Mouse (Mus musculus): ENCODE data around the gene Zdhhc17. TPM values are rescaled to one million over a fixed set of nuclear protein-coding genes. Genes with fewer than 3 reads are reported as not detected.

Gene Zdhhc17
- polyA plus RNA-seq (2014; fragmentation: Nextera tagmentation; extraction: Ambion mirVana) = 25.0 and 26.3 TPM in 2 replicates

- H3K27ac ChIP-seq (ENCODE audit: low read depth) = peak within 1 kb of the TSS; percentile 98
- no peaks in the 10 kb centered on the region for H3K9me3 ChIP-seq (ENCODE audit: control insufficient read depth, low read length)
- no peaks in the 10 kb centered on the region for H3K27me3 ChIP-seq (replicated peaks; ENCODE audit: control insufficient read depth, insufficient read depth, low read length)
- ATAC-seq (replicated peaks; ENCODE audit: low FRiP score, low TSS enrichment, low read depth) = peak; percentile 92
- no peaks in the 10 kb centered on the region for H3K36me3 ChIP-seq (ENCODE audit: control insufficient read depth, insufficient read depth, low read length)
- under 1% methylated on average over 74 of the region's 112 CpGs for WGBS
- peak within 1 kb of the TSS; percentile 96 for H3K4me2 ChIP-seq (ENCODE audit: low read length)
- DNase-seq (ENCODE audit: low spot score) = peak; percentile 95
- peak within 1 kb of the TSS; percentile 98 for H3K9ac ChIP-seq (ENCODE audit: low read length)
- H3K4me3 ChIP-seq (ENCODE audit: low read depth, low read length) = peak within 1 kb of the TSS; percentile 61
- H3K4me1 ChIP-seq (replicated peaks; ENCODE audit: control insufficient read depth, insufficient read depth, low read length) = peaks cover 2% of the 10 kb centered on the region; the same call in 1 of the 2 replicates
Measured at GRCm38 (mm10) chr10:111009641-111010479, at the start of gene Zdhhc17. TSS of gene Zdhhc17 (minus strand) at chr10:111010140.

- Histone ChIP-seq H3K36me3 (ENCODE audit: control insufficient read depth, insufficient read depth, low read length) (no peaks in the 10 kb centered on the region), H3K9me3 (ENCODE audit: control insufficient read depth, low read length) (no peaks in the 10 kb centered on the region), H3K27me3 (replicated peaks; ENCODE audit: control insufficient read depth, insufficient read depth, low read length) (no peaks in the 10 kb centered on the region), H3K9ac (ENCODE audit: low read length) (no peak overlapping the region), H3K4me3 (ENCODE audit: low read depth, low read length) (no peak overlapping the region), H3K4me1 (replicated peaks; ENCODE audit: control insufficient read depth, insufficient read depth, low read length) (no peaks in the 10 kb centered on the region), H3K27ac (ENCODE audit: low read depth) (no peak overlapping the region), H3K4me2 (ENCODE audit: low read length) (no peak overlapping the region)
- WGBS = 45% methylated on average over 4 of the region's 4 CpGs
- ATAC-seq (replicated peaks; ENCODE audit: low FRiP score, low TSS enrichment, low read depth) = 0 out of 2 replicates have a peak, but pooled peaks have one; percentile 15
- DNase-seq (ENCODE audit: low spot score) = no peak
Measured at GRCm38 (mm10) chr10:111055770-111056169, 45.8 kb upstream of the Zdhhc17 start.

- ATAC-seq (replicated peaks; ENCODE audit: low FRiP score, low TSS enrichment, low read depth) = no peak
- no peak for DNase-seq (ENCODE audit: low spot score)
- H3K27ac ChIP-seq (ENCODE audit: low read depth) = no peak overlapping the region
- no peaks in the 10 kb centered on the region for H3K9me3 ChIP-seq (ENCODE audit: control insufficient read depth, low read length)
- 86% methylated on average over 3 of the region's 3 CpGs for WGBS
- H3K4me1 ChIP-seq (replicated peaks; ENCODE audit: control insufficient read depth, insufficient read depth, low read length) = no peaks in the 10 kb centered on the region
- H3K9ac ChIP-seq (ENCODE audit: low read length) = no peak overlapping the region
- H3K4me3 ChIP-seq (ENCODE audit: low read depth, low read length) = no peak overlapping the region
- H3K36me3 ChIP-seq (ENCODE audit: control insufficient read depth, insufficient read depth, low read length) = no peaks in the 10 kb centered on the region
- no peak overlapping the region for H3K4me2 ChIP-seq (ENCODE audit: low read length)
- no peaks in the 10 kb centered on the region for H3K27me3 ChIP-seq (replicated peaks; ENCODE audit: control insufficient read depth, insufficient read depth, low read length)
Measured at GRCm38 (mm10) chr10:111051606-111052005, 41.7 kb upstream of the Zdhhc17 start.

GRCm38 (mm10) chr10:111050511-111050910 is 40.6 kb upstream of the Zdhhc17 start:
- WGBS = 57% methylated on average over 4 of the region's 4 CpGs
- Histone ChIP-seq H3K4me1 (replicated peaks; ENCODE audit: control insufficient read depth, insufficient read depth, low read length) (no peaks in the 10 kb centered on the region), H3K4me2 (ENCODE audit: low read length) (no peak overlapping the region), H3K36me3 (ENCODE audit: control insufficient read depth, insufficient read depth, low read length) (no peaks in the 10 kb centered on the region), H3K27ac (ENCODE audit: low read depth) (no peak overlapping the region), H3K27me3 (replicated peaks; ENCODE audit: control insufficient read depth, insufficient read depth, low read length) (no peaks in the 10 kb centered on the region), H3K9me3 (ENCODE audit: control insufficient read depth, low read length) (no peaks in the 10 kb centered on the region), H3K9ac (ENCODE audit: low read length) (no peak overlapping the region), H3K4me3 (ENCODE audit: low read depth, low read length) (no peak overlapping the region)
- DNase-seq (ENCODE audit: low spot score) (no peak), ATAC-seq (replicated peaks; ENCODE audit: low FRiP score, low TSS enrichment, low read depth) (no peak)

- no peak overlapping the region for H3K4me2 ChIP-seq (ENCODE audit: low read length)
- H3K4me1 ChIP-seq (replicated peaks; ENCODE audit: control insufficient read depth, insufficient read depth, low read length) = no peaks in the 10 kb centered on the region
- H3K27me3 ChIP-seq (replicated peaks; ENCODE audit: control insufficient read depth, insufficient read depth, low read length) = no peaks in the 10 kb centered on the region
- 71% methylated on average over 3 of the region's 3 CpGs for WGBS
- no peak overlapping the region for H3K27ac ChIP-seq (ENCODE audit: low read depth)
- H3K36me3 ChIP-seq (ENCODE audit: control insufficient read depth, insufficient read depth, low read length) = no peaks in the 10 kb centered on the region
- no peak for DNase-seq (ENCODE audit: low spot score)
- ATAC-seq (replicated peaks; ENCODE audit: low FRiP score, low TSS enrichment, low read depth) = no peak
- H3K9me3 ChIP-seq (ENCODE audit: control insufficient read depth, low read length) = no peaks in the 10 kb centered on the region
- no peak overlapping the region for H3K9ac ChIP-seq (ENCODE audit: low read length)
- H3K4me3 ChIP-seq (ENCODE audit: low read depth, low read length) = no peak overlapping the region
Measured at GRCm38 (mm10) chr10:111050061-111050460, 40.1 kb upstream of the Zdhhc17 start.

- peaks cover 4% of the 10 kb centered on the region; the same call in 1 of the 2 replicates for H3K9me3 ChIP-seq (ENCODE audit: control insufficient read depth, low read length)
- no peak overlapping the region for H3K9ac ChIP-seq (ENCODE audit: low read length)
- ATAC-seq (replicated peaks; ENCODE audit: low FRiP score, low TSS enrichment, low read depth) (no peak), DNase-seq (ENCODE audit: low spot score) (no peak)
- no peak overlapping the region for H3K4me3 ChIP-seq (ENCODE audit: low read depth, low read length)
- H3K36me3 ChIP-seq (ENCODE audit: control insufficient read depth, insufficient read depth, low read length) = no peaks in the 10 kb centered on the region
- H3K27ac ChIP-seq (ENCODE audit: low read depth) = no peak overlapping the region
- WGBS = 74% methylated on average over 7 of the region's 7 CpGs
- H3K27me3 ChIP-seq (replicated peaks; ENCODE audit: control insufficient read depth, insufficient read depth, low read length) = no peaks in the 10 kb centered on the region
- no peak overlapping the region for H3K4me2 ChIP-seq (ENCODE audit: low read length)
- H3K4me1 ChIP-seq (replicated peaks; ENCODE audit: control insufficient read depth, insufficient read depth, low read length) = no peaks in the 10 kb centered on the region
Measured at GRCm38 (mm10) chr10:111047895-111048294, 38.0 kb upstream of the Zdhhc17 start.

- no peak overlapping the region for H3K27ac ChIP-seq (ENCODE audit: low read depth)
- H3K4me2 ChIP-seq (ENCODE audit: low read length) = no peak overlapping the region
- no peaks in the 10 kb centered on the region for H3K4me1 ChIP-seq (replicated peaks; ENCODE audit: control insufficient read depth, insufficient read depth, low read length)
- no peak overlapping the region for H3K4me3 ChIP-seq (ENCODE audit: low read depth, low read length)
- peaks cover 7% of the 10 kb centered on the region; the same call in 1 of the 2 replicates for H3K9me3 ChIP-seq (ENCODE audit: control insufficient read depth, low read length)
- H3K9ac ChIP-seq (ENCODE audit: low read length) = no peak overlapping the region
- DNase-seq (ENCODE audit: low spot score) (no peak), ATAC-seq (replicated peaks; ENCODE audit: low FRiP score, low TSS enrichment, low read depth) (no peak)
- no peaks in the 10 kb centered on the region for H3K27me3 ChIP-seq (replicated peaks; ENCODE audit: control insufficient read depth, insufficient read depth, low read length)
- 69% methylated on average over 7 of the region's 7 CpGs for WGBS
- H3K36me3 ChIP-seq (ENCODE audit: control insufficient read depth, insufficient read depth, low read length) = no peaks in the 10 kb centered on the region
Measured at GRCm38 (mm10) chr10:111040078-111040656, 30.2 kb upstream of the Zdhhc17 start.

GRCm38 (mm10) chr10:111036851-111037250 is 26.9 kb upstream of the Zdhhc17 start:
- Histone ChIP-seq H3K36me3 (ENCODE audit: control insufficient read depth, insufficient read depth, low read length) (no peaks in the 10 kb centered on the region), H3K9me3 (ENCODE audit: control insufficient read depth, low read length) (no peaks in the 10 kb centered on the region), H3K4me1 (replicated peaks; ENCODE audit: control insufficient read depth, insufficient read depth, low read length) (no peaks in the 10 kb centered on the region), H3K27ac (ENCODE audit: low read depth) (no peak overlapping the region), H3K4me3 (ENCODE audit: low read depth, low read length) (no peak overlapping the region), H3K4me2 (ENCODE audit: low read length) (no peak overlapping the region), H3K9ac (ENCODE audit: low read length) (no peak overlapping the region), H3K27me3 (replicated peaks; ENCODE audit: control insufficient read depth, insufficient read depth, low read length) (no peaks in the 10 kb centered on the region)
- 67% methylated on average over 1 of the region's 1 CpGs for WGBS
- ATAC-seq (replicated peaks; ENCODE audit: low FRiP score, low TSS enrichment, low read depth) (no peak), DNase-seq (ENCODE audit: low spot score) (no peak)
